Mouse (Mus musculus): ENCODE data around the gene Krt13. TPM values are rescaled to one million over a fixed set of nuclear protein-coding genes. Genes with fewer than 3 reads are reported as not detected.

Gene Krt13
- polyA plus RNA-seq, 1 experiment from 2014 or later = not detected

GRCm38 (mm10) chr11:100105576-100106122, 15.7 kb downstream of the Krt13 start, which contains the start of gene Krt36:
TSS of gene Krt36 (minus strand) at chr11:100105626.
- Histone ChIP-seq H3K27me3 (ENCODE audit: control insufficient read depth, insufficient read depth, low read length) (no peaks in the 10 kb centered on the region), H3K9me3 (ENCODE audit: control insufficient read depth, low read length) (no peaks in the 10 kb centered on the region), H3K4me2 (ENCODE audit: low read length) (no peak within 1 kb of the TSS), H3K27ac (replicated peaks in 1 of 2; ENCODE audit: control insufficient read depth in 1 of 2, insufficient read depth in 1 of 2, low read depth in 2 of 2, low read length in 2 of 2) (no peak within 1 kb of the TSS), H3K4me1 (ENCODE audit: control insufficient read depth in 2 of 2, insufficient read depth in 2 of 2, low read length in 2 of 2) (no peaks in the 10 kb centered on the region), H3K36me3 (ENCODE audit: control insufficient read depth, insufficient read depth, low read length) (no peaks in the 10 kb centered on the region), H3K4me3 (ENCODE audit: control insufficient read depth in 1 of 2, insufficient read depth in 1 of 2, low read depth in 1 of 2, low read length in 2 of 2) (no peak within 1 kb of the TSS), H3K9ac (ENCODE audit: low read length) (no peak within 1 kb of the TSS)
- no peak for ATAC-seq (ENCODE audit: insufficient number of reproducible peaks, insufficient read depth, low FRiP score, low read depth)
- 86% methylated on average over 6 of the region's 6 CpGs for WGBS

GRCm38 (mm10) chr11:100102693-100103429, 18.5 kb downstream of the Krt13 start:
- no peak overlapping the region for H3K4me2 ChIP-seq (ENCODE audit: low read length)
- H3K27me3 ChIP-seq (ENCODE audit: control insufficient read depth, insufficient read depth, low read length) = no peaks in the 10 kb centered on the region
- no peak for ATAC-seq (ENCODE audit: insufficient number of reproducible peaks, insufficient read depth, low FRiP score, low read depth)
- no peak overlapping the region for H3K4me3 ChIP-seq (ENCODE audit: control insufficient read depth in 1 of 2, insufficient read depth in 1 of 2, low read depth in 1 of 2, low read length in 2 of 2)
- WGBS = 44% methylated on average over 15 of the region's 15 CpGs
- H3K36me3 ChIP-seq (ENCODE audit: control insufficient read depth, insufficient read depth, low read length) = no peaks in the 10 kb centered on the region
- H3K9ac ChIP-seq (ENCODE audit: low read length) = no peak overlapping the region
- H3K9me3 ChIP-seq (ENCODE audit: control insufficient read depth, low read length) = no peaks in the 10 kb centered on the region
- no peaks in the 10 kb centered on the region for H3K4me1 ChIP-seq (ENCODE audit: control insufficient read depth in 2 of 2, insufficient read depth in 2 of 2, low read length in 2 of 2)
- H3K27ac ChIP-seq (replicated peaks in 1 of 2; ENCODE audit: control insufficient read depth in 1 of 2, insufficient read depth in 1 of 2, low read depth in 2 of 2, low read length in 2 of 2) = no peak overlapping the region

GRCm38 (mm10) chr11:100100391-100100790, 21.0 kb downstream of the Krt13 start:
- H3K9ac ChIP-seq (ENCODE audit: low read length) = no peak overlapping the region
- no peaks in the 10 kb centered on the region for H3K9me3 ChIP-seq (ENCODE audit: control insufficient read depth, low read length)
- H3K4me1 ChIP-seq (ENCODE audit: control insufficient read depth in 2 of 2, insufficient read depth in 2 of 2, low read length in 2 of 2) = no peaks in the 10 kb centered on the region
- H3K27ac ChIP-seq (replicated peaks in 1 of 2; ENCODE audit: control insufficient read depth in 1 of 2, insufficient read depth in 1 of 2, low read depth in 2 of 2, low read length in 2 of 2) = no peak overlapping the region
- no peak for ATAC-seq (ENCODE audit: insufficient number of reproducible peaks, insufficient read depth, low FRiP score, low read depth)
- 76% methylated on average over 4 of the region's 4 CpGs for WGBS
- H3K4me3 ChIP-seq (ENCODE audit: control insufficient read depth in 1 of 2, insufficient read depth in 1 of 2, low read depth in 1 of 2, low read length in 2 of 2) = no peak overlapping the region
- H3K36me3 ChIP-seq (ENCODE audit: control insufficient read depth, insufficient read depth, low read length) = no peaks in the 10 kb centered on the region
- H3K4me2 ChIP-seq (ENCODE audit: low read length) = no peak overlapping the region
- no peaks in the 10 kb centered on the region for H3K27me3 ChIP-seq (ENCODE audit: control insufficient read depth, insufficient read depth, low read length)

- H3K4me2 ChIP-seq (ENCODE audit: low read length) = no peak overlapping the region
- no peaks in the 10 kb centered on the region for H3K4me1 ChIP-seq (ENCODE audit: control insufficient read depth in 2 of 2, insufficient read depth in 2 of 2, low read length in 2 of 2)
- no peak overlapping the region for H3K4me3 ChIP-seq (ENCODE audit: control insufficient read depth in 1 of 2, insufficient read depth in 1 of 2, low read depth in 1 of 2, low read length in 2 of 2)
- no peaks in the 10 kb centered on the region for H3K9me3 ChIP-seq (ENCODE audit: control insufficient read depth, low read length)
- H3K27me3 ChIP-seq (ENCODE audit: control insufficient read depth, insufficient read depth, low read length) = no peaks in the 10 kb centered on the region
- WGBS = 67% methylated on average over 9 of the region's 9 CpGs
- H3K9ac ChIP-seq (ENCODE audit: low read length) = no peak overlapping the region
- ATAC-seq (ENCODE audit: insufficient number of reproducible peaks, insufficient read depth, low FRiP score, low read depth) = 0 out of 2 replicates have a peak, but pooled peaks have one; percentile 36
- H3K27ac ChIP-seq (replicated peaks in 1 of 2; ENCODE audit: control insufficient read depth in 1 of 2, insufficient read depth in 1 of 2, low read depth in 2 of 2, low read length in 2 of 2) = no peak overlapping the region
- no peaks in the 10 kb centered on the region for H3K36me3 ChIP-seq (ENCODE audit: control insufficient read depth, insufficient read depth, low read length)
Observed at GRCm38 (mm10) chr11:100097819-100098218, 23.5 kb downstream of the Krt13 start.

GRCm38 (mm10) chr11:100096141-100096540, 25.2 kb downstream of the Krt13 start, which contains the start of gene Krt35:
TSS of gene Krt35 (minus strand) at chr11:100096241.
- H3K27me3 ChIP-seq (ENCODE audit: control insufficient read depth, insufficient read depth, low read length) = no peaks in the 10 kb centered on the region
- no peak for ATAC-seq (ENCODE audit: insufficient number of reproducible peaks, insufficient read depth, low FRiP score, low read depth)
- 83% methylated on average over 9 of the region's 9 CpGs for WGBS
- H3K9me3 ChIP-seq (ENCODE audit: control insufficient read depth, low read length) = no peaks in the 10 kb centered on the region
- no peak within 1 kb of the TSS for H3K4me3 ChIP-seq (ENCODE audit: control insufficient read depth in 1 of 2, insufficient read depth in 1 of 2, low read depth in 1 of 2, low read length in 2 of 2)
- no peak within 1 kb of the TSS for H3K27ac ChIP-seq (replicated peaks in 1 of 2; ENCODE audit: control insufficient read depth in 1 of 2, insufficient read depth in 1 of 2, low read depth in 2 of 2, low read length in 2 of 2)
- H3K4me2 ChIP-seq (ENCODE audit: low read length) = no peak within 1 kb of the TSS
- no peaks in the 10 kb centered on the region for H3K4me1 ChIP-seq (ENCODE audit: control insufficient read depth in 2 of 2, insufficient read depth in 2 of 2, low read length in 2 of 2)
- no peak within 1 kb of the TSS for H3K9ac ChIP-seq (ENCODE audit: low read length)
- H3K36me3 ChIP-seq (ENCODE audit: control insufficient read depth, insufficient read depth, low read length) = no peaks in the 10 kb centered on the region

GRCm38 (mm10) chr11:100088378-100089025, 32.9 kb downstream of the Krt13 start:
- Histone ChIP-seq H3K27ac (replicated peaks in 1 of 2; ENCODE audit: control insufficient read depth in 1 of 2, insufficient read depth in 1 of 2, low read depth in 2 of 2, low read length in 2 of 2) (no peak overlapping the region), H3K36me3 (ENCODE audit: control insufficient read depth, insufficient read depth, low read length) (no peaks in the 10 kb centered on the region), H3K9ac (ENCODE audit: low read length) (no peak overlapping the region), H3K4me3 (ENCODE audit: control insufficient read depth in 1 of 2, insufficient read depth in 1 of 2, low read depth in 1 of 2, low read length in 2 of 2) (no peak overlapping the region), H3K9me3 (ENCODE audit: control insufficient read depth, low read length) (no peaks in the 10 kb centered on the region), H3K27me3 (ENCODE audit: control insufficient read depth, insufficient read depth, low read length) (no peaks in the 10 kb centered on the region), H3K4me1 (ENCODE audit: control insufficient read depth in 2 of 2, insufficient read depth in 2 of 2, low read length in 2 of 2) (no peaks in the 10 kb centered on the region), H3K4me2 (ENCODE audit: low read length) (no peak overlapping the region)
- 56% methylated on average over 7 of the region's 7 CpGs for WGBS
- no peak for ATAC-seq (ENCODE audit: insufficient number of reproducible peaks, insufficient read depth, low FRiP score, low read depth)

- Histone ChIP-seq H3K4me3 (ENCODE audit: control insufficient read depth in 1 of 2, insufficient read depth in 1 of 2, low read depth in 1 of 2, low read length in 2 of 2) (no peak within 1 kb of the TSS), H3K4me1 (ENCODE audit: control insufficient read depth in 2 of 2, insufficient read depth in 2 of 2, low read length in 2 of 2) (no peaks in the 10 kb centered on the region), H3K4me2 (ENCODE audit: low read length) (no peak within 1 kb of the TSS), H3K9me3 (ENCODE audit: control insufficient read depth, low read length) (no peaks in the 10 kb centered on the region), H3K9ac (ENCODE audit: low read length) (no peak within 1 kb of the TSS), H3K27ac (replicated peaks in 1 of 2; ENCODE audit: control insufficient read depth in 1 of 2, insufficient read depth in 1 of 2, low read depth in 2 of 2, low read length in 2 of 2) (no peak within 1 kb of the TSS), H3K27me3 (ENCODE audit: control insufficient read depth, insufficient read depth, low read length) (no peaks in the 10 kb centered on the region), H3K36me3 (ENCODE audit: control insufficient read depth, insufficient read depth, low read length) (no peaks in the 10 kb centered on the region)
- ATAC-seq (ENCODE audit: insufficient number of reproducible peaks, insufficient read depth, low FRiP score, low read depth) = no peak
- WGBS = 85% methylated on average over 10 of the region's 10 CpGs
Observed at GRCm38 (mm10) chr11:100087861-100088260, 33.5 kb downstream of the Krt13 start, which contains the start of gene Krt32. TSS of gene Krt32 (minus strand) at chr11:100088226.
